Mouse (Mus musculus): ENCODE data around the gene Actg2. TPM values are rescaled to one million over a fixed set of nuclear protein-coding genes. Genes with fewer than 3 reads are reported as not detected.

The Actg2 gene
- polyA plus RNA-seq, 2 experiments: 2.3 to 2.4 TPM

GRCm38 (mm10) chr6:83478217-83478616 is 57.8 kb downstream of the Actg2 start:
- Histone ChIP-seq H3K27ac (no peak overlapping the region), H3K36me3 (replicated peaks; ENCODE audit: control insufficient read depth, insufficient read depth, low read depth) (no peaks in the 10 kb centered on the region), H3K9ac (replicated peaks) (no peak overlapping the region), H3K4me3 (ENCODE audit: insufficient read depth in 1 of 2, low read depth in 2 of 2, low read length in 2 of 2) (no peak overlapping the region), H3K27me3 (ENCODE audit: control insufficient read depth, insufficient read depth, low read length) (no peaks in the 10 kb centered on the region), H3K9me3 (ENCODE audit: control insufficient read depth, low read length) (no peaks in the 10 kb centered on the region), H3K4me1 (replicated peaks; ENCODE audit: control insufficient read depth in 2 of 2, insufficient read depth in 2 of 2, low read length in 1 of 2) (peaks cover 0 to 9% of the 10 kb centered on the region in 2 experiments; a peak in 2 of 4 replicates), H3K4me2 (ENCODE audit: low read depth) (no peak overlapping the region)
- TF ChIP-seq EP300 (IDR thresholded peaks at IDR 0.05; ENCODE audit: low read depth) (no peak), CTCF (IDR thresholded peaks at IDR 0.05; ENCODE audit: low read depth) (peak; percentile 39; the same call in 1 of the 2 replicates)
- WGBS (ENCODE audit: insufficient replicate concordance): 58% methylated on average over 4 of the region's 4 CpGs
- no peak for ATAC-seq (ENCODE audit: insufficient read depth)
- no peak for DNase-seq (ENCODE audit: low read depth in 3 of 3, low spot score in 3 of 3)

- no peak overlapping the region for H3K9ac ChIP-seq (replicated peaks)
- no peaks in the 10 kb centered on the region for H3K27me3 ChIP-seq (ENCODE audit: control insufficient read depth, insufficient read depth, low read length)
- no peaks in the 10 kb centered on the region for H3K36me3 ChIP-seq (replicated peaks; ENCODE audit: control insufficient read depth, insufficient read depth, low read depth)
- 64% methylated on average over 7 of the region's 7 CpGs for WGBS (ENCODE audit: insufficient replicate concordance)
- H3K27ac ChIP-seq: no peak overlapping the region
- DNase-seq (ENCODE audit: low read depth in 3 of 3, low spot score in 3 of 3) (no peak), ATAC-seq (ENCODE audit: insufficient read depth) (no peak)
- H3K4me1 ChIP-seq (replicated peaks; ENCODE audit: control insufficient read depth in 2 of 2, insufficient read depth in 2 of 2, low read length in 1 of 2): no peaks in the 10 kb centered on the region
- TF ChIP-seq EP300 (IDR thresholded peaks at IDR 0.05; ENCODE audit: low read depth) (no peak), CTCF (IDR thresholded peaks at IDR 0.05; ENCODE audit: low read depth) (no peak)
- H3K4me2 ChIP-seq (ENCODE audit: low read depth): no peak overlapping the region
- no peaks in the 10 kb centered on the region for H3K9me3 ChIP-seq (ENCODE audit: control insufficient read depth, low read length)
- H3K4me3 ChIP-seq (ENCODE audit: insufficient read depth in 1 of 2, low read depth in 2 of 2, low read length in 2 of 2): no peak overlapping the region
Measured at GRCm38 (mm10) chr6:83475431-83475830, 60.6 kb downstream of the Actg2 start.

GRCm38 (mm10) chr6:83473240-83473639 is 62.8 kb downstream of the Actg2 start:
- Histone ChIP-seq H3K9ac (replicated peaks) (no peak overlapping the region), H3K4me1 (replicated peaks; ENCODE audit: control insufficient read depth in 2 of 2, insufficient read depth in 2 of 2, low read length in 1 of 2) (0 out of 4 replicates have a peak, but pooled peaks cover 0 to 1% of the 10 kb centered on the region in 2 experiments), H3K4me3 (ENCODE audit: insufficient read depth in 1 of 2, low read depth in 2 of 2, low read length in 2 of 2) (no peak overlapping the region), H3K27me3 (ENCODE audit: control insufficient read depth, insufficient read depth, low read length) (no peaks in the 10 kb centered on the region), H3K4me2 (ENCODE audit: low read depth) (no peak overlapping the region), H3K27ac (no peak overlapping the region), H3K9me3 (ENCODE audit: control insufficient read depth, low read length) (no peaks in the 10 kb centered on the region), H3K36me3 (replicated peaks; ENCODE audit: control insufficient read depth, insufficient read depth, low read depth) (no peaks in the 10 kb centered on the region)
- ATAC-seq (ENCODE audit: insufficient read depth) (no peak), DNase-seq (ENCODE audit: low read depth in 3 of 3, low spot score in 3 of 3) (no peak)
- WGBS (ENCODE audit: insufficient replicate concordance): 63% methylated on average over 9 of the region's 9 CpGs
- TF ChIP-seq CTCF (IDR thresholded peaks at IDR 0.05; ENCODE audit: low read depth) (no peak), EP300 (IDR thresholded peaks at IDR 0.05; ENCODE audit: low read depth) (no peak)

- DNase-seq (ENCODE audit: low read depth in 3 of 3, low spot score in 3 of 3) (no peak), ATAC-seq (ENCODE audit: insufficient read depth) (no peak)
- Histone ChIP-seq H3K4me1 (replicated peaks; ENCODE audit: control insufficient read depth in 2 of 2, insufficient read depth in 2 of 2, low read length in 1 of 2) (0 out of 4 replicates have a peak, but pooled peaks cover 0 to 1% of the 10 kb centered on the region in 2 experiments), H3K27me3 (ENCODE audit: control insufficient read depth, insufficient read depth, low read length) (no peaks in the 10 kb centered on the region), H3K4me2 (ENCODE audit: low read depth) (no peak overlapping the region), H3K4me3 (ENCODE audit: insufficient read depth in 1 of 2, low read depth in 2 of 2, low read length in 2 of 2) (no peak overlapping the region), H3K9me3 (ENCODE audit: control insufficient read depth, low read length) (no peaks in the 10 kb centered on the region), H3K27ac (no peak overlapping the region), H3K36me3 (replicated peaks; ENCODE audit: control insufficient read depth, insufficient read depth, low read depth) (no peaks in the 10 kb centered on the region), H3K9ac (replicated peaks) (no peak overlapping the region)
- 78% methylated on average over 7 of the region's 7 CpGs for WGBS (ENCODE audit: insufficient replicate concordance)
- no peak for TF ChIP-seq EP300 (IDR thresholded peaks at IDR 0.05; ENCODE audit: low read depth)
- TF ChIP-seq CTCF (IDR thresholded peaks at IDR 0.05; ENCODE audit: low read depth): no peak
Measured at GRCm38 (mm10) chr6:83471739-83472138, 64.3 kb downstream of the Actg2 start.

- DNase-seq (ENCODE audit: low read depth in 3 of 3, low spot score in 3 of 3) (no peak), ATAC-seq (ENCODE audit: insufficient read depth) (no peak)
- H3K4me2 ChIP-seq (ENCODE audit: low read depth): no peak overlapping the region
- H3K27ac ChIP-seq: no peak overlapping the region
- H3K4me1 ChIP-seq (replicated peaks; ENCODE audit: control insufficient read depth in 2 of 2, insufficient read depth in 2 of 2, low read length in 1 of 2): peaks cover 6 to 14% of the 10 kb centered on the region in 2 experiments
- no peaks in the 10 kb centered on the region for H3K27me3 ChIP-seq (ENCODE audit: control insufficient read depth, insufficient read depth, low read length)
- TF ChIP-seq EP300 (IDR thresholded peaks at IDR 0.05; ENCODE audit: low read depth) (no peak), CTCF (IDR thresholded peaks at IDR 0.05; ENCODE audit: low read depth) (no peak)
- no peaks in the 10 kb centered on the region for H3K9me3 ChIP-seq (ENCODE audit: control insufficient read depth, low read length)
- H3K4me3 ChIP-seq (ENCODE audit: insufficient read depth in 1 of 2, low read depth in 2 of 2, low read length in 2 of 2): no peak overlapping the region
- no peaks in the 10 kb centered on the region for H3K36me3 ChIP-seq (replicated peaks; ENCODE audit: control insufficient read depth, insufficient read depth, low read depth)
- no peak overlapping the region for H3K9ac ChIP-seq (replicated peaks)
Measured at GRCm38 (mm10) chr6:83464011-83464410, 72.1 kb downstream of the Actg2 start.

Other genes starting within 250 kb of the Actg2 start
- gene Mthfd2, start 210.4 kb downstream of the Actg2 start, polyA plus RNA-seq (2012; rRNA removed): 28.5 and 44.4 TPM in 2 replicates
- gene Mthfd2, start 210.4 kb downstream of the Actg2 start, polyA plus RNA-seq (2014; fragmentation: Nextera tagmentation; extraction: Ambion mirVana): 66.0 and 67.7 TPM in 2 replicates
- gene Mob1a, start 210.2 kb downstream of the Actg2 start, polyA plus RNA-seq (2012; rRNA removed): 19.0 and 25.2 TPM in 2 replicates
- gene Mob1a, start 210.2 kb downstream of the Actg2 start, polyA plus RNA-seq (2014; fragmentation: Nextera tagmentation; extraction: Ambion mirVana): 39.4 and 43.3 TPM in 2 replicates
- gene Bola3, start 187.1 kb downstream of the Actg2 start, polyA plus RNA-seq (2012; rRNA removed): 28.8 and 92.1 TPM in 2 replicates
- gene Bola3, start 187.1 kb downstream of the Actg2 start, polyA plus RNA-seq (2014; fragmentation: Nextera tagmentation; extraction: Ambion mirVana): 342 and 357 TPM in 2 replicates
- gene Tet3, start 77.2 kb downstream of the Actg2 start, polyA plus RNA-seq (2012; rRNA removed): 3.0 and 3.1 TPM in 2 replicates
- gene Tet3, start 77.2 kb downstream of the Actg2 start, polyA plus RNA-seq (2014; fragmentation: Nextera tagmentation; extraction: Ambion mirVana): 7.7 and 8.3 TPM in 2 replicates
- gene Dguok, start 29.3 kb downstream of the Actg2 start, polyA plus RNA-seq (2012; rRNA removed): 14.6 and 16.8 TPM in 2 replicates
- gene Dguok, start 29.3 kb downstream of the Actg2 start, polyA plus RNA-seq (2014; fragmentation: Nextera tagmentation; extraction: Ambion mirVana): 21.6 and 27.2 TPM in 2 replicates
- 5.1 and 6.2 TPM in 2 replicates for gene Stambp, start 36.5 kb upstream of the Actg2 start, polyA plus RNA-seq (2012; rRNA removed)
- gene Stambp, start 36.5 kb upstream of the Actg2 start, polyA plus RNA-seq (2014; fragmentation: Nextera tagmentation; extraction: Ambion mirVana): 9.9 and 10.1 TPM in 2 replicates
- 3.3 and 3.9 TPM in 2 replicates for gene Clec4f, start 119.9 kb upstream of the Actg2 start, polyA plus RNA-seq (2012; rRNA removed)
- gene Clec4f, start 119.9 kb upstream of the Actg2 start, polyA plus RNA-seq (2014; fragmentation: Nextera tagmentation; extraction: Ambion mirVana): 4.1 and 5.3 TPM in 2 replicates
- 0.08 and 0.17 TPM in 2 replicates for gene Cd207, start 141.6 kb upstream of the Actg2 start, polyA plus RNA-seq (2012; rRNA removed)
- gene Cd207, start 141.6 kb upstream of the Actg2 start, polyA plus RNA-seq (2014; fragmentation: Nextera tagmentation; extraction: Ambion mirVana): 0.33 and 0.53 TPM in 2 replicates
- gene Vax2, start 175.0 kb upstream of the Actg2 start, polyA plus RNA-seq (2012; rRNA removed): not detected in 2 replicates
- gene Vax2, start 175.0 kb upstream of the Actg2 start, polyA plus RNA-seq (2014; fragmentation: Nextera tagmentation; extraction: Ambion mirVana): not detected in 2 replicates
- gene Atp6v1b1, start 206.7 kb upstream of the Actg2 start, polyA plus RNA-seq (2012; rRNA removed): 0.02 TPM in 1 of 2 replicates, not detected in the other
- gene Atp6v1b1, start 206.7 kb upstream of the Actg2 start, polyA plus RNA-seq (2014; fragmentation: Nextera tagmentation; extraction: Ambion mirVana): not detected in 2 replicates
- gene Ankrd53, start 226.4 kb upstream of the Actg2 start, polyA plus RNA-seq (2012; rRNA removed): not detected in 2 replicates
- gene Ankrd53, start 226.4 kb upstream of the Actg2 start, polyA plus RNA-seq (2014; fragmentation: Nextera tagmentation; extraction: Ambion mirVana): 0.08 TPM in 1 of 2 replicates, not detected in the other
- gene Tex261, start 239.5 kb upstream of the Actg2 start, polyA plus RNA-seq (2012; rRNA removed): 21.6 and 26.5 TPM in 2 replicates
- gene Tex261, start 239.5 kb upstream of the Actg2 start, polyA plus RNA-seq (2014; fragmentation: Nextera tagmentation; extraction: Ambion mirVana): 42.6 and 44.2 TPM in 2 replicates

Data from liver, embryonic 14.5 days (tissue).